Mouse (Mus musculus): Measurements from ENCODE around the gene Negr1.

GRCm38 (mm10) chr3:156643710-156644363 lies 82.2 kb downstream of the Negr1 start:
- TF ChIP-seq CTCF (conservative IDR thresholded peaks at IDR 0.05; ENCODE audit: low read length) (peak; percentile 79), NANOG (IDR thresholded peaks at IDR 0.05; ENCODE audit: borderline replicate concordance, low read length) (no peak), POU5F1 (IDR thresholded peaks at IDR 0.05; ENCODE audit: borderline replicate concordance, low read length) (no peak)
